Mouse (Mus musculus): ENCODE measurements around the gene Rnf182. TPM values are rescaled to one million over a fixed set of nuclear protein-coding genes. Genes with fewer than 3 reads are reported as not detected.

Gene Rnf182
- total RNA-seq (2015) (not detected in 2 replicates), total RNA-seq (2017) (not detected in 2 replicates)

DNA sequence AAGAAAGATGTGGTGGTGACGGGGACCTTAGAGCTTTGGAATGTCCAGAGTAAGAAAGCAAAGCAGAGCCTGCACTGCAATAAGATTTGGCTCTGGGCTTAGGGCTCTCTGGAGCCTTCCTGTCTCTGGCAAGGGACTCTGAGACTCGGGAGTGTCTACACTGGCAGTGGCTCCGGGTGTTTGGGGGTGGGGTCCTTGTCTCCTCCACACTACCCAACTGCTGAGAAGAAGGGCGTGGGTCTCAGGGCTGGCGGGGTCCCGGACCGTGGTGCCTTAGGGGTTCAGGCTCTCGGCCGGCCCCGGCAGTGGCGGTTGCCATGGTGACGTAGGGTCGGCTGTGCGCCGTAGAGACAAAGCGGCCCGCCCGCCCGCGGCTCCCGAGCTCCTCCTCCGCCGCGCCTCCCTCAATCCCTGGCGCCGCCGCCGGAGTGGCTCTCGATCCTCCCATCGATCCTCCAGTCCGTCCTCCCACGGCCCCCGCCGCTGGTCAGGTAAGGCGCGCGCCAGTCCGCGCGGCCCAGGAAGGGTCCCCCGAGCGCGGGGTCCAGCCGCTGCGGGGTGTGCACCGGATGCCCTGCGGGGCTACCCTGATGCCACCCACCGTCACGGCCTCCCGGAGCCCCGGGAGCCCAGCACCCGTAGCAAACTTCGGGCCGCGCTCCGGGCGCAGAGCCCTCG lies at the start of gene Rnf182:
TSS of gene Rnf182 (plus strand) at position 134 of the 678 bp plus-strand sequence.
- ATAC-seq (replicated peaks; ENCODE audit: poor library complexity), result peak; percentile 60

DNA sequence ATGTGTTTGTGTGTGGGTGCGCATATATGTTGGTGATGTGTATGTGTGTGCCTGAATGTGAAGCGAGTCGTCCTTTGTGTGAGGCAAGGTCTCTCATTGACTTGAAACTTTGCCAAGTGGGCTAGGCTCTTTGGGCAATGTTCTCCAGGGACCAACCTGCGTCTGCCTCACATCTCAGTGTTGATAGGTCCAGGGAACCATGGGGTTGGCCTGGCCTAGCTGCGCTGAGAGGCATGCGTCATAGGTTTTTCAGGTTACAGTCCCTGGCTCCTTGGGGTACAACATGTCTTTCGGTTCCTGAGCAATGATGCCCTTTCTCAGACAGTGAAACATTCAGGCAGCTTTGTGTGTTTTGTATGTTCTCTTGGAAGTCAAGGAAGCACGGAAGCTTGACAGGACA lies 49.3 kb upstream of the Rnf182 start:
- no peak for ATAC-seq (replicated peaks; ENCODE audit: poor library complexity)

DNA sequence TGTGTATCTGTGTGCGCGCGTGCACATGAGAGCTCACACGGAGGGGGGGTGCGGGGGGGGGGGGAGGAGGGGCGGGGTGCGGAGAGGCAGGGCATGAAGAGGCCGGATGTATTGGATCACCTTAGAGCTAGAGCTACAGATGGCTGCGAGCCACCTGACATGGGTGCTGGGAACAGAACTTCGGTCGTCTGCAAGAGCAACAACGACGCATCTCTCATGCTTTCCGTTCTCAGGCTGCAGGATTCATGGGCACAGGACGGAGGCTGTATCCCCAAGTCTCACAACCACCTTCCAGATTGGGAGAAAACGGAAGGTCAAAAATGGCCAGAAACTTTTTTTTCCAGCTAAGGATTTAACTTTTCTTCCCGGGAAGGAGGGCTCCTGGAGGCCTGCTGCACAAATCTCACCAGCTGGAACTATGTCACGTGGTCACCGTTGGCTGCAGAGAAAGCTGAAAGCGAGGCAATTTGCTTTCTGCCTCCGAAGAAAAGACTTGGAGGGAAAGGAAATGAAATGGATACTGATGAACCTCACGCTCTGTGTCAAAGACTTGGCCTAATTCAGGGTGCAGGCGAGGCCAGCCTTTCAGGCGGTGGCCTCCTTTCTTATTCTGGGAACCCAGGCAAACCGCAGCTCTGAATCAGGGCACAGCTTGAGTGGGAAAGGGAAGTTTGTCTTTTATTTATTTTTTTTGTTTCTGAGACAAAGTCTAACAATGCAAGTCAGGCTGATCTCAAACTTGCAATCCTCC lies 48.2 kb upstream of the Rnf182 start:
- ATAC-seq (replicated peaks; ENCODE audit: poor library complexity), result no peak

DNA sequence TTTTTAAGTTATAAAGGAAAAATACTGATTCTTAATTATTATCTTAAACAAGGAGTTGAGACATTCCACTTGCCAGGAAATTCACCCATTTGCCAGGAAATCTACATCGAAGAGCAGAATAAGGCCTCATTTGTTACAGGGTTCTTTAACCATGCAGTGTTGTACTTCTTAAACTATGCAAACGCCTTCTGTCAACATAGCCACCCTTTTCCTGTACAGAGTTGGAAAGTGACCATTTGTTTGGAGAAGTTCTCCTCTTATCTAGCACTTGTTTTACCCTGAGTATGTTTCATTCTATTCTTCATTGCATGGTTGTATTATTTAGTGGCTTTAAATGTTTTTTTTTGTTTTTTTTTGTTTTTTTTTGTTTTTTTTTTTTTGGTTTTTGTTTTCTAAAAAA lies 41.5 kb upstream of the Rnf182 start:
- ATAC-seq (replicated peaks; ENCODE audit: poor library complexity), result no peak

DNA sequence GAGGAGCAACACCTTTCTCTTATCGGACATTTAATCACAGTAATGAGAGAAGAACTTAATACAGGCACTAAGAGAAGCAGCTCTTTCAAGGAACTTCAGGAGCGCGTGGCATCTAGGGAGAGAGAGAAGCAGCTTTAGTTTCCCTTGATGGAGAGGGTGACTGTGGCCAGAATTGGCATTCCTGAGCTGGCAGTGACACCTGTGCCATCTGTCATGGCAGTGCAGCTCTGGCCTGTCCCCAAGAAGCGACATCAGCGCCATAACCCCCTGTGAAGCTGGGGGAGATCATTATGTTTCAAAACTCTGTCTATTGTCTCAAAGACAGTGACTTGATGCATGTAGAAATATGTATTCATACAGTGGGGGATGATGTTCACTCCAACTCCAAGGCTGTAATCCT lies 40.1 kb upstream of the Rnf182 start:
- no peak for ATAC-seq (replicated peaks; ENCODE audit: poor library complexity)

DNA sequence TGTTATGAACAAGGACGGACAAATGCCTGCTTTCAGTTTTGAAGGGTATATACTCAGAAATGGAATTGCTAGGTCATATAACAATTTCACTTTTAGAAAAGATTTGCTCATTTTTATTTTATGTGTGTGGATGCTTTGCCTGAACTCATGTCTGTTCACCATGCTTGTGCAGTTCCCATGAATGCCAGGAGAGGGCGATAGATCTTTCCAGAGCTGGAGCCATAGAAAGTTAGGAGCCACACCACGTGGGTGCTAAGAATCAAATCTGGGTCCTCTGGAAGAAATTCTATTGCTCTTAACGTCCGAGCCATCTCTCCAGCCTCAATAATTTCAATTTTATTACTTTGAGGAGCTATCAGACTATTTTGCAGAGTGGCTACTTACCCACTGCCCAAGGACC lies 38.3 kb upstream of the Rnf182 start:
- ATAC-seq (replicated peaks; ENCODE audit: poor library complexity), result peak; percentile 63; the same call in 1 of the 2 replicates

DNA sequence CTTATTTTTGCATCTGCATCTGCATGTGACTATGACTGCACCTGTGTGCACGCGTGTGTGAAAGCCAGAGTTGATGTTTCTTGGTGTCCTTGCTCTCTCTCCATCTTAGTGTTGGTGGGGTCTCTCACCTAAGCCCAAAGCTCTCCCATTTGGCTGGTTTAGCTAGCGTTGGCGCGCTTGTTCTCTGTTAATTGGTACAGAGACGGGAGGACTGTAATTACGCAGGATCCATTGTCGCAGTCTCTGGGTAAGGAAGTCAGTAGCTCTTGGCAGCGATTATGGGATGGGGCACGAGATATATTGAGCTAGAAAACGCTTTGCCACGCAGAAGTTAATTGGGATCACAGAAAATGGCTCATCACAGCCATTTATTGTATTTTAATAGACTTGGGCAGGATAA lies 37.7 kb upstream of the Rnf182 start:
- ATAC-seq (replicated peaks; ENCODE audit: poor library complexity), result no peak

DNA sequence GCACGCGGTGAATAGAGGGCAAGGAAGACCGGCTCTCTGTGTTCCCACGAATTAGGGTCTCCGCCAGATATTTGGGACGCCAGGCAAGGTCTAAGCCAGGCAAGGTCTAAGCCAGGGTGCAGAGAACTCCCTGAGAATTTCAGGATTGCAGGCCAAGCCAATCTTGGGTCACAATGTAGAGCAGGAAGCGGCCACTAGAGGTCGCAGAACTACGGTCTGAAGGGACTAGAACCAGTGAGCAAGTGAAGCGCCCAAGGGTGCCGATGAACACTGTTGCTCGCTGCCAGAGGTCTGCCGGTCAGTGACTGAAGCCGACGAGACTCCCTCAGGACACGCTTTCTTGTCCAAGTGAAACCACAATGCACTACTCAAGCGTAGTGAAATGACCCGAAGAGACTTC lies 35.8 kb upstream of the Rnf182 start:
- ATAC-seq (replicated peaks; ENCODE audit: poor library complexity), result peak; percentile 83

DNA sequence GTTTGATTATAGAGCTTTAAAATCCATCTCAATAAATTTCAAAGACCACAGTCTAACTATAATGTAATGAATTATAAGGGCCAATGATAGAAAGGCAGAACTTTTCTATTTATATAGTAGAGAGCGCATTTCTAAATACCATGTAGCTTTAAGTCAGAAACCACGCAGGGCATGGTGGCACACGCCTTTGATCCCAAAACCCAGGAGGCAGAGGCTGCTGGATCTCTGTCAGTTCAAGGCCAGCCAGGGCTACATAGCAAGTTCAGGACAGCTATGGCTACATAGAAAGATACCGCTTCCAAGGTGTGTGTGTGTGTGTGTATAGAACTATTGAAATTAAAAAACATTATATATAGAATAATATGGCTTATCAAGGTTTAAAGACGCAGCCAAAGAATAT lies 34.8 kb upstream of the Rnf182 start:
- no peak for ATAC-seq (replicated peaks; ENCODE audit: poor library complexity)

DNA sequence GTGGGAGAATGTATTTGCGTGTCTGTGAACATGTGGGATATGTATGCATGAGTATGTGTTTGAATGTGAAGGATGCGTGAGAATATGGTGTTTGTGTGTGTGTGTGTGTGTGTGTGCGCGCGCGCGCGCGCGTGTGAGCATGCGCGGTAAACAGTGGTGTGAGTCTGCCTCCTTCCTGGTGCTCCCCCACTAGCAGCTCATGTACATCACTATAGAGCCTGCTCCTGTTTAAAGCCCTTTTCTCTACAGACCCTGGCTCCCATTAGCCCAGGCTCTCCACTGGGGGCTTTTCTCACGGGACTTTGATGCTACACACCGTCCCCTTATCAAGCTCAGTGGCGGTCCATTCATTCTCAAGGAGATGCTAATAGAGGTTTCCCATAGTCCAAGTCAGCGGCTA lies 32.5 kb upstream of the Rnf182 start:
- ATAC-seq (replicated peaks; ENCODE audit: poor library complexity), result no peak

DNA sequence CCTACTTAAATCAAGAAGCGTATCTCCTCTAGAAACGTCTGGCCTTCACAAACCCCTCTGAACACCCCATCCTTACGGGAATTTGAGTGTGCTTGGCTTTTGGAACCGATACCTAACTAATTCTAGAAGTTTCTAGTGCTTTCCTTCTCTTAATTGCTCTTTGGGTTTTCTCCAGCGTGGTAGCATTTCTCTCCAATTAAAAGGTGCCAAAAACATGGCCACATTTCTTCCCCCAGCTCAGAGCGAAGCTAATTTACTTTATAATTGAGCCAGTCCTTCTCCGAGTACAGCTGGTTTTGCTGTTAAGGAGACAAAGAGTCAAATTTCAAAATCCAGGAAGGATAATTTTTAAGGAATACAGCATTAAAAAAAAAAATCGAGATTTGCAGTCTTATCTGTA lies 32.0 kb upstream of the Rnf182 start:
- ATAC-seq (replicated peaks; ENCODE audit: poor library complexity), result no peak

DNA sequence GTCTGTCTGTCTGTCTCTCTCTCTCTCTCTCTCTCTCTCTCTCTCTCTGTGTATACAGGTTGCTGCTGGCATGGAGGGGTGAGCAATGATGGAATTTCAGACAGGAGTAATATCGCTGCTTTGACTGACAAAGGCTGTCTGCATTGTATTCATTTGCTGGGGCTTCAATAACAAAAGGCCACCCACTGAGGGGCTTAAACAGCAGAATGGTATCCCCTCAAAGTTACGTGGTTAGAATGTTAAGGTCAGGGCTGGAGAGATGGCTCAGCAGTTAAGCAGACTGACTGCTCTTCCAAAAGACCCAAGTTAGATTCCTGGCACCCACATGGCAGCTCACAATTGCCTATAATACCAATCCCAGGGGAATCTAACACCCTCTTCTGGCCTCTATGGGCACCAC lies 30.2 kb upstream of the Rnf182 start:
- no peak for ATAC-seq (replicated peaks; ENCODE audit: poor library complexity)

DNA sequence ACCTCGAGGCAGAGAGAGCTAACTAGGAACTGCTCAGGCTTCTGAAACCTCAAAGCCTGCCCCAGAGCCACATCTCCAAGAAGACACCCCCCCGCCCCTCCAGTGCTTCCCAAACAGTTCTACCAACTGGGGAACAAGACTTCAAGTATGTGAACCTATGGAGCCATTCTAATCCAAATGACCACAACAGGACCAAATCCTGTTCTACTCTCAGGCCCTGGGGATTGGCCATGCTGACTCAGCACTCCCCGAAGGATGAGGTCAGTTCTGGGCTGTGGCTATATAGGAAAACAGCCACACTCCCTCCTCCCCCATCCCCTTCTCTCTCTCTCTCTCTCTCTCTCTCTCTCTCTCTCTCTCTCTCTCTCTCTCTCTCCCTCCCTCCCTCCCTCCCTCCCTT lies 28.5 kb upstream of the Rnf182 start:
- ATAC-seq (replicated peaks; ENCODE audit: poor library complexity), result no peak

DNA sequence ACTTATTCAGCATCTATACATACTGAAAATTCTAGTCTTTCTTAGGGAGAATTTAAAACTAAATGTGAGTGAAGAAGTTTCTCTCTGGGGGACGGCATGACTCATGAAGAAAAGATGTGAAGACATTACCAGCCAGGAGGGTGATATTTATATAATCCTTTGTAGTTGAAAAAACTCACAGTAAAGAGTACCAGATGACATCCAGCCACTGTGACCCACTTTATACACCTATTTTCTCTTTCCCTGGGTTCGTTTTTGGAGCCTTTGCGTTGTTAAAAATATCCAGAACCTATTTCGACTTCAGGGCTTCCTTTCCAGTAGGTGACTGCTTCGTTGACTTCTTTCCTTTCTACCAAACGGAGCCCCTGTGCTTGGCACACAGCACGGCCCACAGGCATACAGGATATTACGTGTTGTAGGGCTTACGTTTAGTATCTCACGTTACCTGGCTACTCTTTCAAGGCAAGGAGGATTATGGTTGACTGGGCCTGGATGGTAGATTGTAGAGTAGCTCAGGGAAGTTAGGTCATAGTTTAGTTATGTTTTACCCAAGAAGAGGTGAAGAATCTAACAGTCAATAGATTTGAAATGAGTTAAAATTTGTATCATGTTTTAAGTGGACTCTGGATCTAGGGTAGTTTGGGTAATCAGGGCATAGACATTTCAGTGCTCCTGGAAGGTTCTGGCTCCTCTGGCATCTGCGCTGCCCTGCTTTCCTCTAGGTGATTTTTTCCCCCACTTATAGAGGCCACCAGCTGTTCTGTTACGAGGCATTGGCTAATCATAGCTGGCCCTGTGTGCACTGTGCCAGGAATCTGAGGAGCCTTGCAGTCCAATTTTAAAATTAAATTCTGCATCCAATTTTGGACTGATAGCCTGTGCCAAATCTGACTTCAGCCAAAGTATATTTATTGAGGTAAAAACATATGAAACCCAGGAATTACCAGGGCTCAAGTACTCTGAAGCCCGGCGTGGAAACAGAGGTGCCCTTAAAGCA lies 27.4 kb upstream of the Rnf182 start:
- ATAC-seq (replicated peaks; ENCODE audit: poor library complexity), result no peak

DNA sequence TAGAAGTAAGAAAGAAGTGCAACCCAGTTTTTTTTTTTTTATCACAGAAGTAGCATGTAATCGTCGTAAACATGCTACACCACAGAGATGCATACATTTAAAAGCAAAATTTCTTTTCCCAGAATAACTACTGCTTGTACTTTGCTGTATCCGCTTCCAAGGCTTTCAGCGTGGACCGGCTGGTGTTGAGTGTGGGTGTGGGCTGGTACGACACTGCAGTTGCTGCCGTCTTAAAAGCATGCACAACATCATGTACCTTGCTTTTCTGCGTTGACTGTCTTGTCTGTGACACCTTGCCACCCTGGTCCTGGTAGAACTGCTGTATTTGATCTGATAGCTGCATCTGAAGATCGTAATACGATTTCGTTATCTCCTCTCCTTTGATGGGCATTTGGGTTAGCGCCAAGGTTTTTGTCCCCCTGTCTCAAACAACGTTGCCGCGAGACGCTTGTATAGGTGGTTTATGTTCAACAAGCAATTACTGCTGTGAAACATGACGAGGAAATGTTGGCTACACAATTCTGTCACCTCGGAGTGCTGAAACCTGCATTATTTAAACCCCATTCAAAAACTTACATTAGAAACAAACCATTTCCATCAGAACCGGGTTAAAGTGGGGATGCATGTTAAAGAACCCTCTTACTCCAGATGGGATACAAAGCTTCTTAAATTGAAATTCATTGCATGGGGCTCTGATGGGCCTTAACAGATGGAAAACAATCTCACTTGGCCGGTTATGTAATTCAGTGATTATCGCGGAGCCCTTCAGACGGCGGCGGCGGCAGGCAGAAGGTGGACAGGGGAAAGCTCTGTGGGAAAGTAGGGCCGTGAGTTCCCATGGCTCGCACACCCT lies 23.5 kb upstream of the Rnf182 start:
- no peak for ATAC-seq (replicated peaks; ENCODE audit: poor library complexity)

DNA sequence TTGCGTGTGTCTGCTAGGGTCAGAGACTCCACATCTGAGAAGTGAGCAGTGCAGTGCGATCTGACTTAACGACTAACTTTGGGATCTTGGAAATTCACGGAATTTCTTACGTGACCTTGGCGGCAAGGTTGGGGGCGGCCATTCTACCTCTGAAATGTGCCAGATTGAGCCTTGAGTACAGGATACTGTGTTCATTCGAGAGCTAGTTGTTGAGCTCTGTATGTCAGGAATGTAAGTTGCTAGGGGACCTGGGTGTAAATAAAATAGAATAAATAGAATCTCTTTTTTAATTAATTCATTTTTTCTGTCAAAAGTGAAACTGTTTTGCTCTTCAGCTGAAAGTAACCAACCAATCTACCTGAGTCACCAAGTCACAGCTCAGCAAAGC lies 22.8 kb upstream of the Rnf182 start:
- ATAC-seq (replicated peaks; ENCODE audit: poor library complexity), result no peak

DNA sequence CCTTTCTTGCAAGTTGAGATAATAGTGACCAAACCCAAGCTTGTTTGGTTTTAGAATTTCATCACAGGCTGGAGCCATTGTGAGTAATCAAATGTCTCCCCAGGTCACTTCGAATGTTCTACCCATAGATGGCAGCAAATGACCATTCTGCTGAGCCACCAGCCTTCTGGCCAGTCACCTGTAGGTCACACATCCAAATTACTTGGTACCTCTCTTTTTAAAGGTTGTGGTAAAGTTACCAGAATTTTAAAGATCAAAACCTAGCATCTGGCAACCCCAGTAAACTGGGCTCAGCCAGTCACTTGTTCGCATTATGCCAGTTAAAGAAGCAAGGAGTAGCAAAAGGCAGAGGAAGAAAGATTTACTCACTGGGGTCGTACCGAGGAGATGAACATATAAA lies 19.6 kb upstream of the Rnf182 start:
- ATAC-seq (replicated peaks; ENCODE audit: poor library complexity), result peak; percentile 92

DNA sequence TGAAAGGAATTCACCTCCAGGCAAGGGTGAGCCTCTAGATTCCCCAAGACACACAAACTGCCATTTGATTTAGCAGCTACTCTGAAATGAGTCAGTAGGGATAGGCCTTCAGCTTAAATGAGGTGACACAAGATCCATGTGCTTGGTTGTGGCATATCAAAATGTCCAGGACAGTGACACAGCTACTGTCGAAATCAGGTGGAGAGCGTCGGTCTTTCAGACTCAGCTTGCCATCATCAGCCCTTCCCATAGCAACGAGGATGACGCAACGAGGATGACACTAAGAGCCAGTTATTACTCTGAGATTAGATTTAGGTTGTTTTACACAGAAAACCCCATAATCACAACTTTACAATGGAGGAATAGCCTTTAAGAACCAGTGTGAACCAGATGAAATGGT lies 14.5 kb upstream of the Rnf182 start:
- ATAC-seq (replicated peaks; ENCODE audit: poor library complexity), result 0 out of 2 replicates have a peak, but pooled peaks have one; percentile 17

DNA sequence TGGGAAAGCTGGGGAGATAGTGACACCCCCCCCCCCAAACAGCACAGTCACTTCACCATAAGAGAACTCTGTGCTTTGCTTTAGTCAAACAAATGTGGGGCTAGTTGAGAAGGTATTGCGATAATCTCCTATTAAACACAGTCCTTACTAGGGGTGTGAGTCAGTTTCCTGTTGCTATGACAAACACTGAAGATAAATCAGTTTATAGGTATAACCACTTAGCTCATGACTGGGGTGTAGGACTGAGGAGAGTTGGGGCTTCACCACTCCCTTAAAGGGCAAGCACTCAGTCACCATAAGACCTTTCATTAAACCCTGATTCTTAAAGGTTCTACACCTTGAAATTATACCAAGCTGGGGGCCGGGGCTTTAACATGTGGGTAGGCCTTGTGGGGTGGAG lies 13.1 kb upstream of the Rnf182 start:
- no peak for ATAC-seq (replicated peaks; ENCODE audit: poor library complexity)

DNA sequence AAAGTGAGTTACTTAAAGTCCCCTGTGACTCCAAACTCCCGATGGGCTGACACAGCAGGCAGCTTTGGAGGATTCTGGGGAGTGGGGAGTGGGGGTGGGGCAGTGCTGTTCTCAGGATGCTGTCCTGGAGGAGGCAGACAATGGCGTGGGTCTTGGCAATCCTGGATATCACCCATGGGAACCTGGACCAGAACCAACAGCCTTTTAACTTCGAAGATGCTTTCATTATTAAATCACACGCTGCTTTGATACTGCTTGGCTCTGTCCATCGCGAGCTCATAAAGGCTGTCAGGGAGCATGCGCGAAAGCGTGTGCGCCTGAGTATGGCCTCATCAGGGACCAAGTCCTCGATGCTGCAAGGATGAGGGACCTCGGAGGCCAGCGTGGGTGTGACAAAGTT lies 12.5 kb upstream of the Rnf182 start:
- no peak for ATAC-seq (replicated peaks; ENCODE audit: poor library complexity)

All from megakaryocyte progenitor cell, adult 5-6 weeks (primary cell).